Mouse (Mus musculus) intestine, embryonic 15.5 days (tissue): ENCODE data around the gene Golim4. TPM values are rescaled to one million over a fixed set of nuclear protein-coding genes. Genes with fewer than 3 reads are reported as not detected.

ENCODE experiments used
- ATAC-seq: fragments of 200-750 bp; cut with Nextera tagmentation; 2 replicates; pipeline ENCODE4 v1.8.0; 2017; ENCODE audit warnings: moderate TSS enrichment, moderate library complexity
- H3K27ac ChIP-seq: fragments of 300-500 bp; sonication (generic); 2 replicates; pipeline ENCODE4 v1.5.1; 2015; ENCODE audit warnings: mild to moderate bottlenecking, inconsistent platforms
- H3K27me3 ChIP-seq: fragments of 300-500 bp; sonication (generic); replicated peaks from 2 replicates; pipeline ENCODE4 v1.6.1; 2015; ENCODE audit warnings: inconsistent platforms
- H3K36me3 ChIP-seq: fragments of 300-500 bp; sonication (generic); 2 replicates; pipeline ENCODE4 v1.6.1; 2015; ENCODE audit warnings: inconsistent platforms
- H3K4me1 ChIP-seq: fragments of 300-500 bp; sonication (generic); replicated peaks from 2 replicates; pipeline ENCODE4 v1.6.1; 2015; ENCODE audit warnings: inconsistent platforms
- H3K4me2 ChIP-seq: fragments of 300-500 bp; sonication (generic); replicated peaks from 2 replicates; pipeline ENCODE4 v1.6.1; 2015; ENCODE audit warnings: mild to moderate bottlenecking, inconsistent platforms
- H3K4me3 ChIP-seq: fragments of 300-500 bp; sonication (generic); replicated peaks from 2 replicates; pipeline ENCODE4 v1.5.1; 2015; ENCODE audit warnings: inconsistent platforms
- H3K9ac ChIP-seq: fragments of 300-500 bp; sonication (generic); 2 replicates; pipeline ENCODE4 v1.6.1; 2015; ENCODE audit warnings: inconsistent platforms
- H3K9me3 ChIP-seq: fragments of 300-500 bp; sonication (generic); 2 replicates; pipeline ENCODE4 v1.6.1; 2016; ENCODE audit warnings: inconsistent platforms
- WGBS: fragments of 180-500 bp; shearing (Covaris S2); methylation state at CpG from one replicate; pipeline ENCODE4 v1.1.7; 2015; 5-methylcytosine and 5-hydroxymethylcytosine counted together
- polyA plus RNA-seq: library from polyadenylated mRNA; unstranded; fragments of >200 nt; fragmentation: Nextera tagmentation; extraction: Ambion mirVana; gene quantifications from 2 replicates; pipeline ENCODE4 v1.2.1, GENCODE M21; 2015

The Golim4 gene
- polyA plus RNA-seq, 1 experiment from 2014 or later: 45.7 TPM

DNA sequence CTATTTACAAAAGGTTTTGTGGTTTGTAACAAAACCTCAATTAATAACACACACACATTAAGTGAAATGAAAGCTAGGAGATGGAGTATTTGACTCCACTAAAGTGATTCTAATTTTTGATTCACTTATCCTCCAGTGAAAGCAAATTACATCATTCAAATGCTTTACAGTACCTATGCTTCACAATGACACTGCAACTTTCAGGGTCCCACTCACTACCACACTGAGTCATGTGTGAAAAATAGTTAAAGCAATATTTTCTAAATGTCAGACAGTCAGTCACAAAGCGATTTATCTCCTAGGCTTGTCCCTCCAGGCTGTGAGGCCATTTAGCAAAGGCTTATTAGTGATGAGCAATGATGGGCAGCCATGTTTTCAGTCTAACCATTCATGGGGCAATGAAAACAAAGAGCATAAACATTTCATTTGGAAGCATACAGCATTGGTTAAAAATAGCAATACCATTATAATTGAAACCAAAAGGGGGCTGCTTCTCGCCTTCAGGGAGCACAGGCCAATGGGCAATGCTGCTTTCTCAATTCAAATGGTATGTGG is 8.1 kb downstream of the Golim4 start:
- H3K27me3 ChIP-seq: no peaks in the 10 kb centered on the region
- no peak overlapping the region for H3K27ac ChIP-seq
- 78% methylated on average over 2 of the region's 2 CpGs for WGBS
- no peak overlapping the region for H3K9ac ChIP-seq
- no peak overlapping the region for H3K4me2 ChIP-seq
- no peaks in the 10 kb centered on the region for H3K36me3 ChIP-seq
- H3K4me3 ChIP-seq: no peak overlapping the region
- H3K9me3 ChIP-seq: no peaks in the 10 kb centered on the region
- H3K4me1 ChIP-seq: peaks cover 9% of the 10 kb centered on the region; the same call in 1 of the 2 replicates
- ATAC-seq: no peak

- Histone ChIP-seq H3K27ac (no peak overlapping the region), H3K4me3 (no peak overlapping the region), H3K4me1 (peaks cover 8% of the 10 kb centered on the region), H3K9me3 (no peaks in the 10 kb centered on the region), H3K27me3 (no peaks in the 10 kb centered on the region), H3K9ac (no peak overlapping the region), H3K4me2 (no peak overlapping the region), H3K36me3 (no peaks in the 10 kb centered on the region)
- ATAC-seq: no peak
- WGBS: 58% methylated on average over 1 of the region's 1 CpGs
These were observed 8.7 kb downstream of the Golim4 start for GRCm38 (mm10) chr3:75948003-75948402.

DNA sequence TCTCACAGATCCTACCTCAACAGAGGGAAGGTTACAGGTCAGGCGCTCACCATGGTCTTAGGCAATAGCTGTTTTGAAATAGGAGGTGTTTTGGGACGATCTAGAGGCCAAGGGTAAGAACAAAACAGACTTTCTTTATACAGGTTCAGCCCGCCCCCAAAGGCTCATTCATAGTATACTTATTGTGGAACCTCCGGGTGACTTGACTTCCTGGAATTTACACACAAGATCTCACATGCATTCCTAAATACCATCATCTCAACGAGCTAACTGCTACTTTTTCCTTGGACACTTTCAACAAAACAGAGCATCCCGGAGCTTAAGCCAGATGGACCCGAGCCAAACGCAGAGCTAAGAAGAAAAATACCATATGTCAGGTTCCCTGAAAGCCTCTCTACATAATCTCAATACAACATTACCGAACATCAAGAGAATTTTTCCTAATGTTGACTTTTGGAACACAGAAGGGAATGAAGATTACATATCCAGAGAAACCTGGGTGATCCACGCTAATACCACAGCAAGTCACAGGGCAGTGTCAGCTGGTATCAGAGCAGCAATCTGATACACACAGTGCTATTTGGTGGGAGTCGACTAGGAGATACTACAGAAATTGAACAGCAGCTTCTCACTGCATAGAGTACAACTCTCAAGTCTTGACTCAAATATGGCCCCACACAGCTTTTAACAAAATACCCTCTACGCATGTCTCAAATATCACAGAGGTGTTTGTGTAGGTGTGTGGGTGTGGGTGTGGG is 14.3 kb downstream of the Golim4 start:
- H3K4me1 ChIP-seq: peaks cover 8% of the 10 kb centered on the region
- H3K4me2 ChIP-seq: no peak overlapping the region; the same call in 1 of the 2 replicates
- 48% methylated on average over 12 of the region's 12 CpGs for WGBS
- no peak overlapping the region for H3K9ac ChIP-seq
- no peaks in the 10 kb centered on the region for H3K9me3 ChIP-seq
- no peaks in the 10 kb centered on the region for H3K36me3 ChIP-seq
- H3K27ac ChIP-seq: peak overlapping the region; percentile 36; the same call in 1 of the 2 replicates
- H3K4me3 ChIP-seq: no peak overlapping the region
- peak; percentile 66 for ATAC-seq
- no peaks in the 10 kb centered on the region for H3K27me3 ChIP-seq

GRCm38 (mm10) chr3:75941864-75942263 is 14.9 kb downstream of the Golim4 start:
- no peak overlapping the region for H3K27ac ChIP-seq
- no peak for ATAC-seq
- no peaks in the 10 kb centered on the region for H3K36me3 ChIP-seq
- 71% methylated on average over 1 of the region's 1 CpGs for WGBS
- H3K27me3 ChIP-seq: no peaks in the 10 kb centered on the region
- H3K4me2 ChIP-seq: no peak overlapping the region
- no peak overlapping the region for H3K4me3 ChIP-seq
- peaks cover 8% of the 10 kb centered on the region for H3K4me1 ChIP-seq
- no peaks in the 10 kb centered on the region for H3K9me3 ChIP-seq
- H3K9ac ChIP-seq: no peak overlapping the region

- H3K9ac ChIP-seq: no peak overlapping the region
- H3K27me3 ChIP-seq: no peaks in the 10 kb centered on the region
- no peak for ATAC-seq
- H3K36me3 ChIP-seq: peaks cover 2% of the 10 kb centered on the region; the same call in 1 of the 2 replicates
- no peaks in the 10 kb centered on the region for H3K4me1 ChIP-seq
- no peak overlapping the region for H3K4me3 ChIP-seq
- no peaks in the 10 kb centered on the region for H3K9me3 ChIP-seq
- H3K27ac ChIP-seq: no peak overlapping the region
- H3K4me2 ChIP-seq: no peak overlapping the region
- WGBS: 93% methylated on average over 2 of the region's 2 CpGs
These were observed 20.6 kb downstream of the Golim4 start for GRCm38 (mm10) chr3:75936152-75936551.

GRCm38 (mm10) chr3:75930659-75931225 is 26.0 kb downstream of the Golim4 start:
- WGBS: 86% methylated on average over 2 of the region's 2 CpGs

DNA sequence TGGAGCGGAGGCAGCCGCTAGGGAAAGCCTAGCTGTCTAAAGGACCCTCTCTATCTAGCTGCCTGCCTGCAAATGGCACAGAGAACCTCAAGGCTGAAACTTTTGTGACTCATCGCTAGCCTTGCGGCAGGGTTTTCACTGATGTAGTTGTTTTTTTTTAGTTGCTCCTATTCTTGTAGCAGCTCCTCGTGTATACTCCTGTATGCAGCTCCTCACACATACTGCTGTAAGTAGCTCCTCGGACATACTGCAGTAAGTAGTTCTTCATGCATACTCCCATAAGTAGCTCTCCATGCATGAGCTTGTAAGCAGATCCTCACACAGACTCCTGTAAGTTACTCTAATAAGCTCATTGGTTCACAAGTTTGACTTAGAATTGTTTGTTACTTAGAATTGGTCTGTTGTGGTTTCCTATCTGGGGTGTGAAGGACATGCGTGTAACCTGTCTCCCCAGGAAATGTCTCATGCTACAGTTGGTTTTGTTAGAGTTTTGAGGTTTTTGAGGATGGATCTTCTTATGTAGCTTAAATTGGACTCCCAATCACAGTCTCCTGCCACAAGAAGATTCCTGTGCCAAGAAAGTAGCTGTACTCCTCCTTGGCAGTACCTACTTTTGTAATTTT is 26.7 kb downstream of the Golim4 start:
- no peak overlapping the region for H3K4me3 ChIP-seq
- H3K9ac ChIP-seq: no peak overlapping the region
- H3K27me3 ChIP-seq: no peaks in the 10 kb centered on the region
- H3K4me1 ChIP-seq: no peaks in the 10 kb centered on the region
- no peak overlapping the region for H3K27ac ChIP-seq
- 92% methylated on average over 7 of the region's 7 CpGs for WGBS
- no peaks in the 10 kb centered on the region for H3K9me3 ChIP-seq
- H3K36me3 ChIP-seq: peaks cover 2% of the 10 kb centered on the region; the same call in 1 of the 2 replicates
- H3K4me2 ChIP-seq: no peak overlapping the region
- ATAC-seq: no peak

More at GRCm38 (mm10) chr3:75930659-75931225, 26.0 kb downstream of the Golim4 start:
- Histone ChIP-seq H3K4me2 (no peak overlapping the region), H3K27ac (no peak overlapping the region), H3K4me1 (no peaks in the 10 kb centered on the region), H3K36me3 (peaks cover 2% of the 10 kb centered on the region; the same call in 1 of the 2 replicates), H3K27me3 (no peaks in the 10 kb centered on the region), H3K4me3 (no peak overlapping the region), H3K9ac (no peak overlapping the region), H3K9me3 (no peaks in the 10 kb centered on the region)
- ATAC-seq: no peak

GRCm38 (mm10) chr3:75926327-75926726 is 30.4 kb downstream of the Golim4 start:
- Histone ChIP-seq H3K36me3 (no peaks in the 10 kb centered on the region), H3K27ac (no peak overlapping the region), H3K9ac (no peak overlapping the region), H3K4me1 (0 out of 2 replicates have a peak, but pooled peaks cover 2% of the 10 kb centered on the region), H3K4me2 (no peak overlapping the region), H3K4me3 (no peak overlapping the region), H3K27me3 (no peaks in the 10 kb centered on the region), H3K9me3 (no peaks in the 10 kb centered on the region)
- WGBS: 83% methylated on average over 3 of the region's 3 CpGs
- ATAC-seq: no peak

DNA sequence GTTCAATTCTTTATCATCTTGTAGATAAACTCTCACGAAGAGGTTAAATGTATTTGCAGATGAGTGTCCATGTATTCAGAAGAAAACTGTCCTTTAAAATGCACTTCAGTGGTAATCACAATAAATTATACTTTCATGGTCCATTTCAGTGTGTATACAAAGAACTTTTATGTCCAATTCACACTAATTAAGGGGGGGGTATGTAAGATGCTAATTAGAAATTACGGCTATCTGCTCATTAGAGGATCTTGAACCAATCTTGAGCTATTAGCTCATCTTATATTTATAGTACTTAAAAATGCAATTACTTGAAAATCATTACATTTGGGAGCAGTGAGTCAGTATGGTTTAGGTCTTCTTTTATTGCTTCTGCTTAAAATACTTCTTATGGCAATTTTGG is 31.6 kb downstream of the Golim4 start:
- no peak overlapping the region for H3K4me2 ChIP-seq
- 72% methylated on average over 2 of the region's 2 CpGs for WGBS
- no peak for ATAC-seq
- H3K4me3 ChIP-seq: no peak overlapping the region
- H3K27ac ChIP-seq: no peak overlapping the region
- H3K4me1 ChIP-seq: 0 out of 2 replicates have a peak, but pooled peaks cover 4% of the 10 kb centered on the region
- no peaks in the 10 kb centered on the region for H3K27me3 ChIP-seq
- no peaks in the 10 kb centered on the region for H3K36me3 ChIP-seq
- no peaks in the 10 kb centered on the region for H3K9me3 ChIP-seq
- no peak overlapping the region for H3K9ac ChIP-seq

DNA sequence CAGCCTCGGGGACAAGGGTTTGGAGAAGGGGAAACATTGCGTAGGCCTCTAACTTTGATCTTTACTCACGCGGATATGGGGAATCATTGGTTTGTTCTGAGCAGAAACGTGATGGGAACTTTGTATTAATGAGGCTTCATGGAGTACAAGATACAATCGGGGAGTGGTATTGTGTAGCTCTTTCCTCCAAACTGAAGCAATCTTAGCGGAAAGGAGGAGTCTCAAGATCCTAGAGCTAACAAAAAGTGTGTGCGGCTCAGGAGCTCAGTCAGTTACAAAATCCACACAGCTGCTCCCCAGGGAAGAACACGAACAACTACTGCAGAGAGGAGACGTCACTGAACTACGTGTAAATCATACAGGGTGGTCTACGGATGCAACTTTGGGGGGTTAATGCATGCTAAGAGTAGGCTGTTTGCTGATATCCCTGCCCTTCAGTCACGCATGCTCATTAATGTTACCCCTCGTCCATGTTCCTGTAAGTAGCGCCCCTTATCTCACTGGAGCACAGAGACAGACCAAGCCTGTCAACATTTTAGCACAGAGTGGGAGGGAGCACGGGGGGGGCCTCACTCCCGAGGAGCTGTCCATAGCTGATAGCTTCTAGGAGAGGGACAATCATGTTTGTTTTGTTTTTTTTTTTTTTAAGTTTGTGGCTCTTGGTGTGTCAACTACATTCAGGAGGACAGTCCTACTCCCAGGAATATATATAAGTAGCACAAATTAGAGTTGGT is 38.8 kb downstream of the Golim4 start:
- Histone ChIP-seq H3K36me3 (no peaks in the 10 kb centered on the region), H3K9me3 (no peaks in the 10 kb centered on the region), H3K27ac (no peak overlapping the region), H3K9ac (no peak overlapping the region), H3K4me1 (0 out of 2 replicates have a peak, but pooled peaks cover 4% of the 10 kb centered on the region), H3K4me2 (no peak overlapping the region), H3K4me3 (no peak overlapping the region), H3K27me3 (no peaks in the 10 kb centered on the region)
- peak; percentile 79; the same call in 1 of the 2 replicates for ATAC-seq
- 83% methylated on average over 17 of the region's 17 CpGs for WGBS

GRCm38 (mm10) chr3:75912786-75913185 is 44.0 kb downstream of the Golim4 start:
- Histone ChIP-seq H3K9me3 (no peaks in the 10 kb centered on the region), H3K36me3 (no peaks in the 10 kb centered on the region), H3K27me3 (no peaks in the 10 kb centered on the region), H3K9ac (no peak overlapping the region), H3K27ac (no peak overlapping the region), H3K4me3 (no peak overlapping the region), H3K4me2 (no peak overlapping the region), H3K4me1 (no peaks in the 10 kb centered on the region)
- 55% methylated on average over 4 of the region's 4 CpGs for WGBS
- ATAC-seq: no peak

GRCm38 (mm10) chr3:75910768-75911167 is 46.0 kb downstream of the Golim4 start:
- Histone ChIP-seq H3K4me2 (no peak overlapping the region), H3K4me3 (no peak overlapping the region), H3K36me3 (no peaks in the 10 kb centered on the region), H3K27ac (no peak overlapping the region), H3K27me3 (no peaks in the 10 kb centered on the region), H3K9ac (no peak overlapping the region), H3K4me1 (no peaks in the 10 kb centered on the region), H3K9me3 (no peaks in the 10 kb centered on the region)
- ATAC-seq: no peak
